Mouse (Mus musculus) CH12.LX (cell line): ENCODE results near the gene Rab33b. TPM values are rescaled to one million over a fixed set of nuclear protein-coding genes. Genes with fewer than 3 reads are reported as not detected.

ENCODE experiments used
- DNase-seq: peaks from one replicate; pipeline ENCODE4 v3.0.0-alpha.2; 2013; ENCODE audit errors: extremely low read depth
- H3K27ac ChIP-seq: 2 replicates; pipeline ENCODE4 v1.5.1; 2012; ENCODE audit warnings: low read depth, mild to moderate bottlenecking, control low read depth, moderate library complexity; ENCODE audit not compliant: insufficient read depth
- H3K27me3 ChIP-seq: replicated peaks from 2 replicates; pipeline ENCODE3; 2012; ENCODE audit warnings: inconsistent platforms
- H3K36me3 ChIP-seq, 2 experiments: replicated peaks in 1 of 2; 2 replicates each; pipeline versions ENCODE3 to v1.6.1; 2012; ENCODE audit warnings: inconsistent platforms in 1 of 2, low read length in 1 of 2, mild to moderate bottlenecking in 1 of 2, mixed read lengths in 1 of 2, moderate library complexity in 1 of 2; ENCODE audit not compliant: control insufficient read depth in 1 of 2, insufficient read depth in 1 of 2
- H3K4me1 ChIP-seq, 2 experiments: 2 replicates each; pipeline ENCODE4 v1.6.1; 2012; ENCODE audit warnings: inconsistent platforms in 1 of 2, moderate library complexity in 1 of 2; ENCODE audit not compliant: insufficient read depth in 2 of 2, control insufficient read depth in 1 of 2
- H3K4me2 ChIP-seq: 2 replicates; pipeline ENCODE4 v1.6.1; 2012; ENCODE audit warnings: low read depth, mild to moderate bottlenecking, control low read depth; ENCODE audit not compliant: poor library complexity, insufficient read depth, severe bottlenecking
- H3K4me3 ChIP-seq, 3 experiments: fragments of 150-350 bp in 1 of 3; sonication (generic) in 1 of 3; replicated peaks in 1 of 3; 2 replicates each; pipeline versions ENCODE3 to v1.5.1; 2011 to 2012; ENCODE audit warnings: low read depth in 2 of 3, low read length in 2 of 3, mild to moderate bottlenecking in 2 of 3, moderate library complexity in 2 of 3, control low read depth in 1 of 3, improper control_type of control experiment in 1 of 3, inconsistent platforms in 1 of 3, mixed read lengths in 1 of 3; ENCODE audit not compliant: poor library complexity in 1 of 3
- H3K79me2 ChIP-seq: replicated peaks from 2 replicates; pipeline ENCODE4 v1.6.1; 2012; ENCODE audit warnings: mild to moderate bottlenecking, moderate library complexity; ENCODE audit not compliant: control insufficient read depth, poor library complexity, insufficient read depth, severe bottlenecking; ENCODE audit errors: extremely low read depth
- H3K9ac ChIP-seq: 2 replicates; pipeline ENCODE4 v1.6.1; 2012; ENCODE audit warnings: low read depth, mild to moderate bottlenecking, control low read depth, moderate library complexity; ENCODE audit not compliant: insufficient read depth
- H3K9me3 ChIP-seq: replicated peaks from 2 replicates; pipeline ENCODE3; 2012; ENCODE audit warnings: low read length, inconsistent platforms, mixed read lengths
- CHD1 ChIP-seq: IDR thresholded peaks from 2 replicates; pipeline ENCODE4 v1.6.1; 2012; ENCODE audit warnings: low read depth, low read length, improper control_type of control experiment, inconsistent platforms
- CHD2 ChIP-seq: IDR thresholded peaks from 2 replicates; pipeline ENCODE4 v1.6.1; 2011; ENCODE audit warnings: low read length, improper control_type of control experiment
- CTCF ChIP-seq, 2 experiments: IDR thresholded peaks in 1 of 2; conservative IDR thresholded peaks in 1 of 2; 2 replicates each; pipeline ENCODE4 v1.5.1; 2011 to 2012; ENCODE audit warnings: low read depth in 2 of 2, low read length in 2 of 2, improper control_type of control experiment in 1 of 2, inconsistent platforms in 1 of 2, mild to moderate bottlenecking in 1 of 2, moderate library complexity in 1 of 2
- E2F4 ChIP-seq: IDR thresholded peaks from 2 replicates; pipeline ENCODE4 v1.6.1; 2011; ENCODE audit warnings: low read depth, low read length, improper control_type of control experiment; ENCODE audit not compliant: insufficient replicate concordance
- ELF1 ChIP-seq: IDR thresholded peaks from 2 replicates; pipeline ENCODE4 v1.6.1; 2014; ENCODE audit warnings: low read depth, mild to moderate bottlenecking, inconsistent platforms, low read length, improper control_type of control experiment
- GABPA ChIP-seq: IDR thresholded peaks from 2 replicates; pipeline ENCODE4 v1.6.1; 2012; ENCODE audit warnings: low read depth, low read length, improper control_type of control experiment, inconsistent platforms; ENCODE audit not compliant: insufficient replicate concordance
- HCFC1 ChIP-seq: IDR thresholded peaks from 2 replicates; pipeline ENCODE4 v1.6.1; 2012; ENCODE audit warnings: low read depth, mild to moderate bottlenecking, inconsistent platforms, low read length, improper control_type of control experiment
- IRF4 ChIP-seq: IDR thresholded peaks from 2 replicates; pipeline ENCODE4 v1.6.1; 2014; ENCODE audit warnings: low read depth, mild to moderate bottlenecking, inconsistent platforms, low read length, improper control_type of control experiment
- KAT2A ChIP-seq: IDR thresholded peaks from 2 replicates; pipeline ENCODE4 v1.6.1; 2012; ENCODE audit warnings: low read length, improper control_type of control experiment, inconsistent platforms; ENCODE audit not compliant: insufficient replicate concordance
- MAFK ChIP-seq: IDR thresholded peaks from 2 replicates; pipeline ENCODE4 v1.6.1; 2011; ENCODE audit warnings: low read length, improper control_type of control experiment; ENCODE audit not compliant: insufficient replicate concordance
- MEF2A ChIP-seq: IDR thresholded peaks from 2 replicates; pipeline ENCODE4 v1.6.1; 2014; ENCODE audit warnings: low read depth, mild to moderate bottlenecking, inconsistent platforms, low read length, improper control_type of control experiment, borderline replicate concordance
- MXI1 ChIP-seq: IDR thresholded peaks from 2 replicates; pipeline ENCODE4 v1.6.1; 2011; ENCODE audit warnings: mild to moderate bottlenecking, low read depth, low read length, improper control_type of control experiment
- NELFE ChIP-seq: IDR thresholded peaks from 2 replicates; pipeline ENCODE4 v1.6.1; 2011; ENCODE audit warnings: low read depth, low read length, improper control_type of control experiment
- POLR2A ChIP-seq: IDR thresholded peaks from 2 replicates; pipeline ENCODE4 v1.6.1; 2011; ENCODE audit warnings: low read depth, mild to moderate bottlenecking, improper control_type of control experiment, low read length
- POLR2AphosphoS2 ChIP-seq: IDR thresholded peaks from 2 replicates; pipeline ENCODE4 v1.6.1; 2011; ENCODE audit warnings: low read depth, low read length, improper control_type of control experiment
- RAD21 ChIP-seq: IDR thresholded peaks from 2 replicates; pipeline ENCODE4 v1.6.1; 2011; ENCODE audit warnings: low read depth, mild to moderate bottlenecking, low read length, improper control_type of control experiment, moderate library complexity
- RCOR1 ChIP-seq: conservative IDR thresholded peaks from 2 replicates; pipeline ENCODE4 v1.6.1; 2012; ENCODE audit warnings: low read depth, mild to moderate bottlenecking, inconsistent platforms, low read length, improper control_type of control experiment
- SIN3A ChIP-seq: IDR thresholded peaks from 2 replicates; pipeline ENCODE4 v1.6.1; 2012; ENCODE audit warnings: low read length, improper control_type of control experiment, inconsistent platforms
- SMC3 ChIP-seq: IDR thresholded peaks from 2 replicates; pipeline ENCODE4 v1.6.1; 2011; ENCODE audit warnings: low read depth, low read length, improper control_type of control experiment
- TBP ChIP-seq: conservative IDR thresholded peaks from 2 replicates; pipeline ENCODE4 v1.6.1; 2011; ENCODE audit warnings: low read depth, low read length, improper control_type of control experiment
- UBTF ChIP-seq: IDR thresholded peaks from 2 replicates; pipeline ENCODE4 v1.6.1; 2012; ENCODE audit warnings: low read depth, mild to moderate bottlenecking, inconsistent platforms, low read length, improper control_type of control experiment, moderate library complexity
- USF2 ChIP-seq: conservative IDR thresholded peaks from 2 replicates; pipeline ENCODE4 v1.6.1; 2011; ENCODE audit warnings: low read depth, low read length, improper control_type of control experiment
- ZC3H11A ChIP-seq: IDR thresholded peaks from 2 replicates; pipeline ENCODE4 v1.6.1; 2012; ENCODE audit warnings: low read depth, mild to moderate bottlenecking, inconsistent platforms, low read length, improper control_type of control experiment
- ZKSCAN1 ChIP-seq: IDR thresholded peaks from 2 replicates; pipeline ENCODE4 v1.6.1; 2012; ENCODE audit warnings: low read depth, inconsistent platforms, low read length, improper control_type of control experiment, borderline replicate concordance
- dilution Hi-C: fragments of 300-500 bp; cut with MboI; formaldehyde crosslinking; loops from 2 replicates; pipeline ENCODE4 v1.14.3; 2020; ENCODE audit warnings: low sequenced_read_pairs; ENCODE audit not compliant: extremely low pct_unique_long_range_greater_than_20kb, extremely low pct_ligation_motif_present
- in situ Hi-C: fragments of 300-500 bp; cut with MboI; formaldehyde crosslinking; loops from 3 replicates; pipeline ENCODE4 v1.14.3; 2019; ENCODE audit warnings: low sequenced_read_pairs, low pct_ligation_motif_present, low pct_unique_long_range_greater_than_20kb, mixed read lengths
- polyA plus RNA-seq: library from polyadenylated mRNA; unstranded; fragments of >175 nt; gene quantifications from 2 replicates; pipeline ENCODE4 v1.2.1, GENCODE M21; 2012; ENCODE audit warnings: low read depth; ENCODE audit not compliant: insufficient read length
- total RNA-seq, 2 experiments: library from RNA; depleted of rRNA; stranded (reverse); fragments of 300-350 nt in 1 of 2; fragments of >200 nt in 1 of 2; gene quantifications; 2 replicates each; pipeline ENCODE4 v1.2.3; 2012 to 2014

Gene Rab33b
- total and polyA plus RNA-seq, 3 experiments: 4.8 to 9.9 (median 7.0) TPM

- Histone ChIP-seq H3K9me3 (no peaks in the 10 kb centered on the region), H3K4me1 (no peaks in the 10 kb centered on the region), H3K4me2 (no peak overlapping the region), H3K27ac (no peak overlapping the region), H3K79me2 (no peaks in the 10 kb centered on the region; the same call in 1 of the 2 replicates), H3K4me3 (no peak overlapping the region), H3K9ac (no peak overlapping the region)
- dilution Hi-C loops (no loop called here), in situ Hi-C loops (no loop called here)
- TF ChIP-seq TBP: no peak
- TF ChIP-seq E2F4: no peak
- TF ChIP-seq CTCF (conservative IDR thresholded peaks at IDR 0.05 in 1 of 2, IDR thresholded peaks at IDR 0.05 in 1 of 2; ENCODE audit: low read depth in 2 of 2, low read length in 2 of 2): no peak
- no peak for TF ChIP-seq CHD2
- no peak for TF ChIP-seq CHD1
- no peak for TF ChIP-seq IRF4
- no peak for TF ChIP-seq MAFK
- no peak for TF ChIP-seq POLR2AphosphoS2
- TF ChIP-seq HCFC1: no peak
- no peak for TF ChIP-seq USF2
- no peak for TF ChIP-seq KAT2A
- TF ChIP-seq UBTF: no peak
- TF ChIP-seq NELFE: no peak
- TF ChIP-seq RAD21: no peak
- no peak for TF ChIP-seq RCOR1
- TF ChIP-seq GABPA: no peak
- no peak for TF ChIP-seq MXI1
- TF ChIP-seq, all 38 proteins: peak for 0
- Histone ChIP-seq H3K27me3 (no peaks in the 10 kb centered on the region), H3K36me3 (peaks cover 27 to 52% of the 10 kb centered on the region in 2 experiments)
- DNase-seq: no peak
Observed at GRCm38 (mm10) chr3:51475706-51476105, 8.0 kb upstream of the Rab33b start.

GRCm38 (mm10) chr3:51479893-51480292 lies 3.8 kb upstream of the Rab33b start:
- dilution Hi-C loops: no loop called here
- Histone ChIP-seq H3K27me3 (no peaks in the 10 kb centered on the region), H3K9ac (no peak overlapping the region), H3K4me2 (no peak overlapping the region), H3K4me1 (peaks cover 3 to 18% of the 10 kb centered on the region in 2 experiments; a peak in 3 of 4 replicates), H3K9me3 (no peaks in the 10 kb centered on the region), H3K79me2 (peaks cover 2% of the 10 kb centered on the region), H3K36me3 (peaks cover 4 to 14% of the 10 kb centered on the region in 2 experiments), H3K4me3 (no peak overlapping the region)
- no peak for DNase-seq
- in situ Hi-C loops: loop anchor here (10.0 kb wide), 3 partner anchors 165 to 765 kb away; no protein-coding TSS in a partner anchor
- TF ChIP-seq POLR2A (no peak), ZC3H11A (no peak), MXI1 (no peak), USF2 (no peak), ZKSCAN1 (no peak), E2F4 (no peak), CTCF (conservative IDR thresholded peaks at IDR 0.05 in 1 of 2, IDR thresholded peaks at IDR 0.05 in 1 of 2; ENCODE audit: low read depth in 2 of 2, low read length in 2 of 2) (no peak), HCFC1 (no peak), MEF2A (no peak), RAD21 (no peak), CHD1 (no peak), SIN3A (no peak), SMC3 (no peak), GABPA (no peak), ELF1 (no peak)
- TF ChIP-seq, all 38 proteins: peak for 0
- no peak overlapping the region for H3K27ac ChIP-seq
